Mouse (Mus musculus) liver, embryonic 14.5 days (tissue): Measurements from ENCODE around the gene Dhrs11.

ENCODE experiments used
- CTCF ChIP-seq: IDR thresholded peaks from 2 replicates; pipeline ENCODE4 v1.5.1; 2016; ENCODE audit warnings: antibody characterized with exemption, low read depth, control low read depth
- EP300 ChIP-seq: IDR thresholded peaks from 2 replicates; pipeline ENCODE4 v1.6.1; 2016; ENCODE audit warnings: antibody characterized with exemption, low read depth

GRCm38 (mm10) chr11:84868786-84869259, 40.0 kb upstream of the Dhrs11 start:
- no peak for TF ChIP-seq EP300
- no peak for TF ChIP-seq CTCF
